Mouse (Mus musculus): ENCODE results near the gene Piwil1. TPM values are rescaled to one million over a fixed set of nuclear protein-coding genes. Genes with fewer than 3 reads are reported as not detected.

The Piwil1 gene
- polyA plus RNA-seq, 1 experiment from 2014 or later = not detected

- Histone ChIP-seq H3K4me2 (ENCODE audit: low read depth, low read length) (no peak overlapping the region), H3K4me3 (replicated peaks; ENCODE audit: low read length) (no peak overlapping the region)
- WGBS = 55% methylated on average over 6 of the region's 6 CpGs
Measured at GRCm38 (mm10) chr5:128677861-128678260, 24.5 kb upstream of the Piwil1 start.

DNA sequence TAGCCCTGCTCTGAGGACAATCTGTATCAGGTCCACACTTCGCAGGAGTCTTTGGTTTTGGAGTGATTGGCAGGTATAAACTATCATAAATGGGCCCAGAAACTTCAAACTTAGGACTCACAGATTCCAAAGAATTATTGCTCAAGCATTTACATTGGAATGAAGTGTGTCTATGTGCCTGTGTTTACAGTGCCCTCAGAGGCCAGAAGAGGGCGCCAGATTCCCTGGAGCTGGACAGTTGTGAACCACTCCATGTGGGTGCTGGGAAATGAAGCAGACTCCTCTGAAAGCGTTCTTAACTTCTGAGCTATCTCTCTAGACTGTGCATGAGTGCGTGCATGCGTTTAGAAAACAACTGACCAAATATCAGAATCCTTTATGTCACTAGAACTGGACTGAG is 20.9 kb upstream of the Piwil1 start:
- peaks cover 3% of the 10 kb centered on the region; the same call in 1 of the 2 replicates for H3K4me1 ChIP-seq (ENCODE audit: control insufficient read depth, insufficient read depth, low read length)
- 0 out of 2 replicates have a peak, but pooled peaks cover 2% of the 10 kb centered on the region for H3K9me3 ChIP-seq (replicated peaks; ENCODE audit: control insufficient read depth, low read length)
- no peak overlapping the region for H3K4me3 ChIP-seq (replicated peaks; ENCODE audit: low read length)
- H3K4me2 ChIP-seq (ENCODE audit: low read depth, low read length) = no peak overlapping the region
- no peaks in the 10 kb centered on the region for H3K36me3 ChIP-seq (ENCODE audit: control insufficient read depth, insufficient read depth, low read length)
- H3K27me3 ChIP-seq (ENCODE audit: control insufficient read depth, insufficient read depth, low read length) = no peaks in the 10 kb centered on the region
- no peak overlapping the region for H3K27ac ChIP-seq (ENCODE audit: low read length)
- H3K9ac ChIP-seq (ENCODE audit: low read length) = no peak overlapping the region
- no peak for ATAC-seq (ENCODE audit: insufficient read depth, low FRiP score)
- 42% methylated on average over 5 of the region's 5 CpGs for WGBS

More at GRCm38 (mm10) chr5:128677861-128678260, 24.5 kb upstream of the Piwil1 start:
- no peak overlapping the region for H3K9ac ChIP-seq (ENCODE audit: low read length)
- no peaks in the 10 kb centered on the region for H3K27me3 ChIP-seq (ENCODE audit: control insufficient read depth, insufficient read depth, low read length)
- no peaks in the 10 kb centered on the region for H3K9me3 ChIP-seq (replicated peaks; ENCODE audit: control insufficient read depth, low read length)
- peaks cover 3% of the 10 kb centered on the region; the same call in 1 of the 2 replicates for H3K4me1 ChIP-seq (ENCODE audit: control insufficient read depth, insufficient read depth, low read length)
- H3K27ac ChIP-seq (ENCODE audit: low read length) = peak overlapping the region; percentile 62; the same call in 1 of the 2 replicates
- ATAC-seq (ENCODE audit: insufficient read depth, low FRiP score) = peak; percentile 72
- H3K36me3 ChIP-seq (ENCODE audit: control insufficient read depth, insufficient read depth, low read length) = no peaks in the 10 kb centered on the region

DNA sequence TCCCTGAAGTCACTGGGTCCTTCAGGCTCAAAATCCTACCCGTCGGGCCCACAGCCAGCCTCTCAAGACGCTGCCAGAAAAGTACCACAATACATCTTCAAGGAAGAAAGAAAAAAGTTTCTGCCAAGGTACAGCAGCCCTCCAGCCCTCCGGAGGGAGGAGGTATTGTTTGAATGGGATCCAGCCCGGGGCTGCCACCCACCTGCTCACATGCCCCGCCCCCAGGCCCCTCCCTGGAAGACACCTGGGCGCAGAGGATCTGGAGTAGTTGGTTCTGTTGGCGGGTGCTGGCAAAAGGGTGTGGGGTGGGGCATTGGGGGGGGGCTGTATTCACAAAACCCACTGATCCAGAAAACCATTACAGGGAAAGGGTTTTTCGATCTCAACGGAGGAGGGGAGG is 18.1 kb upstream of the Piwil1 start:
- no peak for ATAC-seq (ENCODE audit: insufficient read depth, low FRiP score)
- Histone ChIP-seq H3K9ac (ENCODE audit: low read length) (no peak overlapping the region), H3K4me1 (ENCODE audit: control insufficient read depth, insufficient read depth, low read length) (no peaks in the 10 kb centered on the region), H3K36me3 (ENCODE audit: control insufficient read depth, insufficient read depth, low read length) (no peaks in the 10 kb centered on the region), H3K9me3 (replicated peaks; ENCODE audit: control insufficient read depth, low read length) (peaks cover 4% of the 10 kb centered on the region; the same call in 1 of the 2 replicates), H3K4me2 (ENCODE audit: low read depth, low read length) (0 out of 2 replicates have a peak overlapping the region, but pooled peaks have one; percentile 11), H3K4me3 (replicated peaks; ENCODE audit: low read length) (no peak overlapping the region), H3K27me3 (ENCODE audit: control insufficient read depth, insufficient read depth, low read length) (no peaks in the 10 kb centered on the region), H3K27ac (ENCODE audit: low read length) (no peak overlapping the region)
- WGBS = 23% methylated on average over 10 of the region's 10 CpGs

GRCm38 (mm10) chr5:128684621-128685020 is 17.7 kb upstream of the Piwil1 start:
- Histone ChIP-seq H3K27me3 (ENCODE audit: control insufficient read depth, insufficient read depth, low read length) (no peaks in the 10 kb centered on the region), H3K4me1 (ENCODE audit: control insufficient read depth, insufficient read depth, low read length) (no peaks in the 10 kb centered on the region), H3K27ac (ENCODE audit: low read length) (no peak overlapping the region), H3K4me3 (replicated peaks; ENCODE audit: low read length) (no peak overlapping the region), H3K9me3 (replicated peaks; ENCODE audit: control insufficient read depth, low read length) (peaks cover 4% of the 10 kb centered on the region; the same call in 1 of the 2 replicates), H3K9ac (ENCODE audit: low read length) (no peak overlapping the region), H3K4me2 (ENCODE audit: low read depth, low read length) (0 out of 2 replicates have a peak overlapping the region, but pooled peaks have one; percentile 11), H3K36me3 (ENCODE audit: control insufficient read depth, insufficient read depth, low read length) (no peaks in the 10 kb centered on the region)
- WGBS = 28% methylated on average over 15 of the region's 15 CpGs
- no peak for ATAC-seq (ENCODE audit: insufficient read depth, low FRiP score)

- no peaks in the 10 kb centered on the region for H3K27me3 ChIP-seq (ENCODE audit: control insufficient read depth, insufficient read depth, low read length)
- ATAC-seq (ENCODE audit: insufficient read depth, low FRiP score) = no peak
- WGBS = 85% methylated on average over 5 of the region's 5 CpGs
Measured at GRCm38 (mm10) chr5:128687139-128687538, 15.2 kb upstream of the Piwil1 start.

DNA sequence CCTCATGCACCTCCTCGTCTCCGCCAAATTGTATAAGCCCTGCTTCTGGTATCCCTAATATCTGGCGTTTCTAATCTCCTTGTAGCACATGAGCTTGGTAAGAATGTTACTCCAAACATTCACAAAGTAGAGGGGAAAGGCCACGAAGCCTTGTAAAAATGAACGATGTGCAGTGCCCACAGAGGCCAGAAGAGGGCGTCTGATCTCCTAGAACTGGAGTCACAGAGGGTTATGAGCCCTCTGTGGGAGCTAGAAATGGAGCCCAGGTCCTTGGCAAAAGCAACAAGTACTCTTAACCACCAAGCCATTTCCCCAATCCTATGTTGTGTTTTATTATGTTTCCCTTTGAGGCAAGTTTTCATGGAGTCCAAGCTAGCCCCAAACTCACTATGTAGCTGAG is 8.2 kb upstream of the Piwil1 start:
- H3K9me3 ChIP-seq (replicated peaks; ENCODE audit: control insufficient read depth, low read length) = no peaks in the 10 kb centered on the region
- no peak overlapping the region for H3K4me2 ChIP-seq (ENCODE audit: low read depth, low read length)
- no peak for ATAC-seq (ENCODE audit: insufficient read depth, low FRiP score)
- no peaks in the 10 kb centered on the region for H3K4me1 ChIP-seq (ENCODE audit: control insufficient read depth, insufficient read depth, low read length)
- H3K27me3 ChIP-seq (ENCODE audit: control insufficient read depth, insufficient read depth, low read length) = no peaks in the 10 kb centered on the region
- no peaks in the 10 kb centered on the region for H3K36me3 ChIP-seq (ENCODE audit: control insufficient read depth, insufficient read depth, low read length)
- H3K9ac ChIP-seq (ENCODE audit: low read length) = no peak overlapping the region
- H3K4me3 ChIP-seq (replicated peaks; ENCODE audit: low read length) = no peak overlapping the region
- WGBS = 56% methylated on average over 6 of the region's 6 CpGs
- no peak overlapping the region for H3K27ac ChIP-seq (ENCODE audit: low read length)

More at GRCm38 (mm10) chr5:128687139-128687538, 15.2 kb upstream of the Piwil1 start:
- H3K27ac ChIP-seq (ENCODE audit: low read length) = no peak overlapping the region
- H3K4me1 ChIP-seq (ENCODE audit: control insufficient read depth, insufficient read depth, low read length) = no peaks in the 10 kb centered on the region
- no peak overlapping the region for H3K4me2 ChIP-seq (ENCODE audit: low read depth, low read length)
- no peaks in the 10 kb centered on the region for H3K36me3 ChIP-seq (ENCODE audit: control insufficient read depth, insufficient read depth, low read length)
- H3K9ac ChIP-seq (ENCODE audit: low read length) = no peak overlapping the region
- no peak overlapping the region for H3K4me3 ChIP-seq (replicated peaks; ENCODE audit: low read length)
- H3K9me3 ChIP-seq (replicated peaks; ENCODE audit: control insufficient read depth, low read length) = peaks cover 4% of the 10 kb centered on the region; the same call in 1 of the 2 replicates

DNA sequence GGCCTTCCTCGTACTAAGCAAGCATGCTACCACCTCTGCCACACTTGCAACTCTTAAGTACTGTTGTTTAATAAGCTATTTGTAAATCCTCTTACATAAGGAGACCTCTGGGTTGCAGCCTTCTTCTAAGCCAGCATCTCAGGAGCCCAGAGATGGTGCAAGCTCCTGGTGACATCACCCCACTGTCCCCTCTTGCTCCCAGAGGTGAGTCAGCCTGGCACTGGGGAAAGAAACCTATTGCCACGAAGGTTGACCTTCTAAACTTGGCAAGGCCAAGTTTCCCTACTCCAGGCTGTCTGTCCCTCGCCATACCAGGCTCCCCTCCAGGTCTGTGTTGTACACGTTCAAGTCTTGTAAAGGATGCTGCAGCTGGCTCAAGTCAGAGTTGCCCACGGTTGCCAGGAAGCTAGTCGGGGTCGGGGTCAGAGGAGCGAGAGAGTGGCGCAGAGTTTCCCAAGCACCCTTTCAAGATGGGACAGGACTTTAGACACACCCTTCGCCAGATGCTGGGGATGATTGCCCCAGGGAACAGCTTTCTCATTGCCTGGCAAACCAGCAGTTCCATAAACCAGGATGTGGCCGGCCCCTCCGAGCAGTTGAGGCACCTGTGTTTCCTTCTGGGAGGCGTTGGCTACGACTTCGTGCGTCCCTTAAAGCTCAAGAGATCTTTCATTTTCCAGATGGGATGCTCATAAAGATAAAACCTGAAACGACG is 7.6 kb upstream of the Piwil1 start:
- no peaks in the 10 kb centered on the region for H3K9me3 ChIP-seq (replicated peaks; ENCODE audit: control insufficient read depth, low read length)
- no peak for ATAC-seq (ENCODE audit: insufficient read depth, low FRiP score)
- no peak overlapping the region for H3K27ac ChIP-seq (ENCODE audit: low read length)
- WGBS = 75% methylated on average over 18 of the region's 18 CpGs
- H3K27me3 ChIP-seq (ENCODE audit: control insufficient read depth, insufficient read depth, low read length) = no peaks in the 10 kb centered on the region
- H3K36me3 ChIP-seq (ENCODE audit: control insufficient read depth, insufficient read depth, low read length) = no peaks in the 10 kb centered on the region
- H3K4me2 ChIP-seq (ENCODE audit: low read depth, low read length) = no peak overlapping the region
- H3K4me1 ChIP-seq (ENCODE audit: control insufficient read depth, insufficient read depth, low read length) = no peaks in the 10 kb centered on the region
- no peak overlapping the region for H3K4me3 ChIP-seq (replicated peaks; ENCODE audit: low read length)
- no peak overlapping the region for H3K9ac ChIP-seq (ENCODE audit: low read length)

GRCm38 (mm10) chr5:128696824-128697223 is 5.5 kb upstream of the Piwil1 start:
- no peaks in the 10 kb centered on the region for H3K36me3 ChIP-seq (ENCODE audit: control insufficient read depth, insufficient read depth, low read length)
- H3K9ac ChIP-seq (ENCODE audit: low read length) = no peak overlapping the region
- no peaks in the 10 kb centered on the region for H3K9me3 ChIP-seq (replicated peaks; ENCODE audit: control insufficient read depth, low read length)
- H3K4me2 ChIP-seq (ENCODE audit: low read depth, low read length) = no peak overlapping the region
- no peak overlapping the region for H3K27ac ChIP-seq (ENCODE audit: low read length)
- no peak overlapping the region for H3K4me3 ChIP-seq (replicated peaks; ENCODE audit: low read length)
- no peaks in the 10 kb centered on the region for H3K27me3 ChIP-seq (ENCODE audit: control insufficient read depth, insufficient read depth, low read length)
- H3K4me1 ChIP-seq (ENCODE audit: control insufficient read depth, insufficient read depth, low read length) = no peaks in the 10 kb centered on the region
- ATAC-seq (ENCODE audit: insufficient read depth, low FRiP score) = no peak
- 72% methylated on average over 10 of the region's 10 CpGs for WGBS

DNA sequence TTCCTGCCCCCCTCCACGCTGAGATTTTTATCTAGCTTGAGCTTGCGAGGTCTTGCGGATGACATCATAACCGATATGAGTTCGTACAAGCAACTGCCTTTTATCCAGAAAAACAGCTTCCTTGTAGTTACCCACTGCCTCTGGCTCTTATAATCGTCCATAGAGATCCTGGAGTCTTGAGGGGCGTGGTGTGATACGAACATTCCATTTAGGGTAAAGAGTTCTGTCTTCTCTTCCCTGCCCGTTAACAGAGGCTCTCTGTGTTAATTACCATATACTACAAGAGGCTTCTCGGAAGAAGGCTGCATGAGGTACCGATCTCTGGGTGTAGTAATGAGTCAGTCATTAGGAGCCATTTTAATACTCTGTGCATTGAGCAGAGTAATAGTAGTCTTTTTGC is 1.6 kb upstream of the Piwil1 start:
- no peak overlapping the region for H3K9ac ChIP-seq (ENCODE audit: low read length)
- H3K4me1 ChIP-seq (ENCODE audit: control insufficient read depth, insufficient read depth, low read length) = 0 out of 2 replicates have a peak, but pooled peaks cover 2% of the 10 kb centered on the region
- no peaks in the 10 kb centered on the region for H3K27me3 ChIP-seq (ENCODE audit: control insufficient read depth, insufficient read depth, low read length)
- 55% methylated on average over 11 of the region's 11 CpGs for WGBS
- no peak overlapping the region for H3K4me2 ChIP-seq (ENCODE audit: low read depth, low read length)
- H3K27ac ChIP-seq (ENCODE audit: low read length) = no peak overlapping the region
- ATAC-seq (ENCODE audit: insufficient read depth, low FRiP score) = no peak
- H3K36me3 ChIP-seq (ENCODE audit: control insufficient read depth, insufficient read depth, low read length) = no peaks in the 10 kb centered on the region
- H3K9me3 ChIP-seq (replicated peaks; ENCODE audit: control insufficient read depth, low read length) = no peaks in the 10 kb centered on the region
- no peak overlapping the region for H3K4me3 ChIP-seq (replicated peaks; ENCODE audit: low read length)
